Mouse (Mus musculus) urinary bladder, adult 18-20 months (tissue): ENCODE measurements around the gene Pan3.

ENCODE experiments used
- DNase-seq, 2 experiments: peaks; one replicate each; pipeline ENCODE4 v3.0.0; 2022; ENCODE audit warnings: low spot score in 2 of 2, mixed read lengths in 2 of 2

Pan3 gene

DNA sequence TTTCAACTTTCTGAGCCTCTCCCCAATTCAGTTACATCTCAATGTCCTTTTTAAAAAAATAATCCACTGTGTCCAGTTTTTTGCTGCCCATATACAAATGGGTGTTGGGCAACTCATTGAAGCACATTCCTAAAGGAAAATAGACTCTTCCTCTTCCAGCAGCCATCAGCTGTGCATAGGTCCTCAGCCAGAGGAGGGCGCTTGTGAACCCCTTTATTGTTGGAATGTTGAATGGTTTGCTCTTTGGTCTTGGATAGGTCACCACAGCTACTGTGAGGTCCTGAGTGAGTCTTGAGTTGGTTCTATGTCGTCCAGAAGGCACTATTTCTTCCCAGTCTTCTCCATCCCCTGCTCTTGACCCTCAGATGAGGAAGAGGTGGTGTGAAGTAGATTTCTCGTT is 54.2 kb downstream of the Pan3 start:
- DNase-seq: no peak

- DNase-seq: no peak
Measured at GRCm38 (mm10) chr5:147489226-147489625, 59.3 kb downstream of the Pan3 start.

- no peak for DNase-seq
Measured at GRCm38 (mm10) chr5:147490907-147491306, 60.9 kb downstream of the Pan3 start.

DNA sequence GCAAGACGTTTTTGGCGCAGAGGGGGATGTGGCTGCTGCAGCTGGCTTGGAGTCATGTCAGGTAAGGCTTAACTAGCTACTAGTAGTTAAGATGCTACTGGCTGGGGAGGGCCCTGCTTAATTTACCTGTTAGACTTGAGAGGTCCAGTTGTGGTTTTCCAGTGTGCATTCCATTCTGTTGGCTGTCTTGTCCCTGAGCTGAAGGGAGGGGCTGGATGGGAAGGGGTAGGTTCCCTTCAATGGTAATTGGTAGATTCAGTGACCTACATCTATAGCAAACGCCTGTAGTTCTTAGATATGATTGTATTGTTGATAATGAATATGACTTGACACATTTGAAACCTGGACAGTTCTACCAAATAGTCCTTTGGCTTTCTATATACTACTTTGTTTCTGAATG is 62.5 kb downstream of the Pan3 start:
- DNase-seq: no peak

GRCm38 (mm10) chr5:147493205-147493604 is 63.2 kb downstream of the Pan3 start:
- no peak for DNase-seq

DNA sequence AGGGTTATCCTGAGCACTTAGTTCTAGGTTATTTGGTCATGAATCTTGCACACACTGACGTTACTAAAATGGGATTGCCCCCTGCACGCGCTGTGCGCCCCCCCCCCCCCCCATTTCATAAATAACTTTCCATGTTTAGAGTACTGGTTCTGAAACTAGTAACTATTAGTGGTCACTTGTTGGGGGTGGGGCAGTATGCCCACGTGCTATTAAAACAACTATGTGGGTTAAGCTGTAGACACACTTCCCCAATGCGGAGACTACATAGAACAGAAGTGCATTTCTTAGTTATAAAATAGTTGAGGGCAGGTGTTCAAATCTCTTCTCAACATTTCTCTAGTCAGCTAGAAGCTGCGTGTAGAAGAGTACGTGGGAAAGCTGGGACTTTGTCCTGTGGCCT is 63.7 kb downstream of the Pan3 start:
- no peak for DNase-seq

DNA sequence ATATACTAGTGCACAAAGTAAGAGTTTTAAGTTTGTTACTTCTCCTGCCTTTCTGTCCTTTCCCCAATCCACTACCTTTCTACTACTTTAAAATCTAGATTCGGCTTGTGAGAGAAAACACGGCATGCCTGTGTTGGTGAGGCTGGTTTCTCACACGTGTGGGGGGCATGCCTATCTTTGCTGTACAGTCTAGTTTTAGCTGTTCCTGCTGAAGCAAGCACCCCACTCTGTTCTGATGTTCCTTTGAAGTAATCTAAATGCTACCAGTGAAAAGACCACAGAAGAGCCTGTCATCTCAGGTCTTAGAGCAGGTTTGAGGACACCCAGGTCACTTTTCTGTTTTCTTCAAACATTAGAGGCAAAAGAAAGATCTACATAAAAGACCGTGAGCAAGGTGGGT is 64.4 kb downstream of the Pan3 start:
- no peak for DNase-seq

DNA sequence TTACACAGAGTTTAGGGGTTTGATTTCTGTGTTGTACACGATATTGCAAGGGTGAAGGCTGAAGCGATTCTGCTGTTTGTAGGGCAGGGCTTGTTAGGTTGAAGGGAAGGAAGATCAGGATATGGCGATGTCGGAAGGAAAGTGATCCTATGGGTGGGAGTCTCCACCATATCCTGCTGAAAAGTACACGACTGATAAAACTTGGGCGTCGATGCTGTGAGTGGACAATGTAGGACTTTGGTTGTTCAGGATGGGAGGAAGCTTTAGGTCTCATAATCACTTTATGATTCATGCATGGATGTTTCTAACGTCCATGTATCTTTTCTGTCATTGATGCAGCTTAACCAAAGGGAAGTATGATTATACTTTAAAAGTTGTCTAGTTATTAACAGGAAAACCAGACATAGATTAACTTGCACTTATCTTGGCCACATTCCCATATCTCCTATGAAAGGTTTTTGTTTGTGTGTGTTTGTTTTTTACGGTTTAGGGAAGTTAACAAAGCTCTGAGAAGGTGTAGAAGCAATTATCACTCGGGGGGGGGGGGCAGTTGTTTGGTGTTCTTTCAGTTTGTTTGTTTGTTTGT is 64.9 kb downstream of the Pan3 start:
- no peak for DNase-seq

GRCm38 (mm10) chr5:147495961-147496360 is 66.0 kb downstream of the Pan3 start:
- DNase-seq: no peak

GRCm38 (mm10) chr5:147496921-147497320 is 67.0 kb downstream of the Pan3 start:
- no peak for DNase-seq

DNA sequence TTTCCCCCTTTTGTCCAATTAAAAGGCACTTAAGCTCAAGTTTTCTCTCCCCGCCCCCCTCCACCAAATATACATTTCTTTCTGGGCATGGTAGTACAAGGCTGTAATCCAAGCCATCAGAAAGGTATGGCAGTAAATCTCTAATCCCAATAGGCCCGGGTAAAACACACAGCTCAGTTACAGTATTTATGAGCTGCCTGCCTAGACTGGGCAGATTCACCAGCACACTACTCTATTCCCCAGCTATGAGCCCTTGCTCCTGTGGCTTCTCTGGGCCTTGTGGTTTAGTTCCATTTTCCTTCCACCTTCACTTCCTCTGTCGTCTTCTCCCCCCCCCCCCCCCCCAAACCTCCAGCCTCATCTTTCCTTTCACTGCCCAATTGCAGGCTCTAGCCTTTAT is 67.8 kb downstream of the Pan3 start:
- no peak for DNase-seq

DNA sequence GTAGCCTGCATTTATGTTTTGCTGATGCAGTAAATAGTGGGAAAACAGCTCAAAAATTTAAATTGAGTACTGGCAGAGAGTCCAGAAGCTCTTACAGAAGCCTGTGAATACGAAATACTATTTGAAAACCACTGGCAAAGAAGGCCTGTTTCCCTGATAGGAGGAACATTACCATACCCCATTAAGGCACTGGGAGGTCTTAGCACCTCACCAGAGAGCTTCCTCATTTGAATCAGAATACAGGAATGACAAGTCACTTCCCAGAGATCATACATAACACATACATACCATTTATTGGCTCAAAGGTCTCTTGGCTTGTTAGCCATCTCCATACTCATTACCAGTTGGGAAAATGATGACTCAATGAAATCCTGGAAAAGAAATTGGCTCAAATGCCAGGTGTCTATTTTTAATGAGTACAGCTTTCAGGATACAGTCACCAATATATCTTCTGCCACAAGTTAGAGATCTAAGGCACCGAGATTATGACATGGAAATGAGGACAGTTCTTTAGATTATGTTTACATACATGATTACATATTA is 71.6 kb downstream of the Pan3 start:
- no peak for DNase-seq

GRCm38 (mm10) chr5:147502921-147503320 is 73.0 kb downstream of the Pan3 start:
- DNase-seq: no peak

DNA sequence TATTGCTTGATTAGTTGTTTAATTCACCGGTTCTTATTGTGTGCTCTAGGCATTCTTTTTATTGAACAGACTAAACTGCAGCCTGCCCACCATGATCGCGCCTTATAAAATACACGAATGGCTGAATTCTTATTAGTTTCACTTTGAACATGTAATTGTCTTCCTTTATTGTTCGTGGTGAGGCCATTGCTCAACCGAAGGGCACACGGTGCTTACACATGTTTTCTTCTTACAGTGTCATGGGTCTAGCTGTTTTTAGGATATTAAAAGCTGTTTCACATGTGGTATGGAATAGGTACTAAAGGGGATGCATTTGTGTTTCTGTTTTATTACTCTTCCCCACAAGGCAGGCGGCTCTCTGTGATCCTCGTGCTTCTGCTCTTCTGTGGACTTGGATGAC is 81.4 kb downstream of the Pan3 start:
- DNase-seq: no peak

GRCm38 (mm10) chr5:147527006-147527405 is 97.0 kb downstream of the Pan3 start:
- DNase-seq: no peak

DNA sequence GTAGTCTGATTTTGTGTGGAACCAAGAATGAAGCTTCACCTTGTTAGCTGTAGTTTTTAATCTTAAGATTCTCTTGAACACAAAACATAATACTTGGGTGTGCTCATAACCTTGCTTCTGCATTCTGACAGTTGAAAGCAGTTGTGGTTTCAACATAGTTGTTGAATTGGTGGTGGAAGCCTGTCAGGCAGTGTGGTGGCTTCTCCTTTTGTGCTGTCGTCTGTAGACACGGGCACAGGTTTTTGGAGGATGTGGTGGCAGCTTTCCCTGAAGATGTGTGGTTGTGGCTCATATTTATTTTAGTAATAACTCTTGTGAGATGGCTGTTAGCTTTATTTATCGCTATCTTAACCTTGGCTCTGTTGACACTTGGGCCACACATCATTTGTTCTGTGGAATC is 97.8 kb downstream of the Pan3 start:
- DNase-seq: no peak

- no peak for DNase-seq
Measured at GRCm38 (mm10) chr5:147532031-147532430, 102.1 kb downstream of the Pan3 start.

DNA sequence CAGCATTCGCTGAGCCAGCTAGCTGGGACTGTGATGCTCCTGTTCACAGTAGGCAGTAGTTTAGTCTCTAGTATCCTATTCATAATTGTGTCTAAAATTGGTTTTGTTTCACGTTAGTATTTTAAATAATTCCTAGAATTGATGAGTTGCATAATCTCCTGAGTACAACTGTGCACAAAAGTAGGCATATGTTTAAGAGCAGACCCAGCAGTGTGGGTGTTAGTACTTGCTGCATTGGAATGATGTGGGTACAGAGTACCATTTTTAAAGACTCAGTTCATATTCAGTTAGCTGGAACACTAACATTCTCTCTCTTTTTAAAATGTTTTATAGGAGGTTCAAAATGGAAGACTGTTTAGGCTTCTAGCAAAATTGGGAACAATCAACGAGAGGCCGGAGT is 109.4 kb downstream of the Pan3 start:
- DNase-seq: no peak

DNA sequence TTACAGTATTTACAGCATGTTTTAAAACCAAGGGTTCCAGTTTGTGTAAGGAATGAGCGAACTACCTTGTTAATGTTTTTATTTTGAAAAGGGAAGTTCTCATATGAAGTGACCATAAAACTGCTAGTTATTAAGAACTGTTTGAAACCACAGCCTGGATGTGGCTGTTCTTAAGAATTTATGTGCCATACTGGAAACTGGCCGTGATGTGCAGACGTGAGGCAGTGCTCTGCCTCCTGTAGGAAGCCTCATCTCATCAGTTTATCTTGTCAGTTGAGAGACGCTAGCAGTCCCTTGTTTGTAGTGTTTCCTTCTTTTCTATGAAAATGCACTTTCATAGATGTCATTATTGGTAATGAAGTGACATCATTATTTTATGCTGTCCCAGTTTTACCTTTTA is 109.9 kb downstream of the Pan3 start:
- no peak for DNase-seq

DNA sequence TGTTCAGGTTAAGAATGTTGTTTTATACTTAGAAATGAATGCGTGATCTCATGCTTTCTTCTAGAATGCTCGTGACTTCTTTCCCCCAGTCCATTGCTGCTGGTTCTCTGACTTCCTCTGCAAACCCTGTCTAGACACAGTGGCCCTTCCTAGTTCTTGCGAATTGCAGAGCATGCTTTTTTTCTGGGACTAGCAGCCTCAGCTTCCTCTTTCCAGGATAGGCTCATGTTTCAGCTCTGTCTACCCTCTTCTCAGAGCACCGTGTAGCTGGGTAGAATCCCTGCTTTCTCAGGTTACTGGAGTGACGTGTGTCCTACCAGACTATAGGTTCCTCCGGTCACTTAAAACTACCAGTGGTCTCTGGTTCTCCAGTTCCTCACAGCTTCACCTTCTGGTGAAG is 112.3 kb downstream of the Pan3 start:
- DNase-seq: no peak

GRCm38 (mm10) chr5:147545731-147546241 is 115.8 kb downstream of the Pan3 start:
- no peak for DNase-seq

- no peak for DNase-seq
Measured at GRCm38 (mm10) chr5:147549016-147549755, 119.2 kb downstream of the Pan3 start.
